ENCODE assay signal across 36 mouse cellular contexts in the genomic region with DNA sequence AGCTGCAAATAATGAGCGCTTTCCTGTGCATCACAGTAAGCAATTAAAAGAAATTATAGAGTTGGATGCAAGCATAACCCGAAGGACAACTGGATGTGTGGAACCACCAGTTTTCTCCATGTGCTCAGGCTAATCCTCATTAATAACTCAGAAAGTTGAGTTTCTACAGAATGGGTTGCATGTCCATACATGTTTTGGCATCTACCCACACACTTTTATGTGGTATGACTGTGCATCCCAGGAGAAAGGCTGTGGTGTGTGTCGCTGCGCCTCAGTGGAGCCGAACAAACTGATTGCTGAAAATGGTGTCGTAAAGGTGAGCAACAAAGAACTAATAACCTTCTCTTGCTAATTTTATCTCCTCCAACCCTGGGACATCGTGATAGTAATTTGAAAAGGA. TPM values are rescaled to one million over a fixed set of nuclear protein-coding genes. Genes with fewer than 3 reads are reported as not detected.
"Had no signal": no experiment of that assay in that cellular context is flagged by ENCODE, and none has a peak within 500 bp of the region (broad histone marks: within the 10 kb centered on the region; RNA-seq: fewer than 3 reads in every experiment).

No protein-coding gene starts in this region.

- DNase-seq: left cerebral cortex, postnatal 4 days; liver; liver, embryonic 13.5 days; liver, postnatal 0 days; lung, adult 18-20 months; lung, adult 2 months; lung, embryonic 14.5 days; lung, postnatal 10 days; lung, postnatal 14 days; lung, postnatal 36 days; lung, postnatal 4 days; midbrain, embryonic 14.5 days had no signal

- H3K4me2 ChIP-seq: limb, embryonic 12.5 days; limb, embryonic 13.5 days; limb, embryonic 15.5 days; liver, embryonic 11.5 days; liver, embryonic 12.5 days; liver, embryonic 13.5 days; liver, embryonic 15.5 days; lung, embryonic 14.5 days; lung, embryonic 15.5 days; midbrain, embryonic 11.5 days; midbrain, embryonic 12.5 days; midbrain, embryonic 13.5 days; midbrain, embryonic 15.5 days; neural tube, embryonic 12.5 days had no signal

- H3K36me3 ChIP-seq: limb, embryonic 10.5 days; limb, embryonic 12.5 days; limb, embryonic 13.5 days; limb, embryonic 15.5 days; liver, embryonic 12.5 days; liver, embryonic 13.5 days; liver, embryonic 15.5 days; lung, embryonic 15.5 days; midbrain, embryonic 10.5 days; midbrain, embryonic 12.5 days; midbrain, embryonic 13.5 days; midbrain, embryonic 15.5 days; neural tube, embryonic 12.5 days had no signal

- H3K27ac ChIP-seq: limb, embryonic 10.5 days; limb, embryonic 12.5 days; limb, embryonic 13.5 days; limb, embryonic 15.5 days; liver, embryonic 12.5 days; liver, embryonic 13.5 days; liver, embryonic 14.5 days; liver, embryonic 15.5 days; lung, embryonic 15.5 days; macrophage; midbrain, embryonic 10.5 days; midbrain, embryonic 12.5 days; midbrain, embryonic 13.5 days; midbrain, embryonic 15.5 days; neural tube, embryonic 12.5 days had no signal

- ATAC-seq: liver, embryonic 12.5 days; liver, postnatal 0 days; lung, postnatal 0 days; midbrain, embryonic 13.5 days; midbrain, embryonic 15.5 days; midbrain, embryonic 16.5 days had no signal

- H3K4me1 ChIP-seq: limb, embryonic 10.5 days; limb, embryonic 12.5 days; limb, embryonic 13.5 days; limb, embryonic 15.5 days; liver, embryonic 12.5 days; liver, embryonic 13.5 days; liver, embryonic 15.5 days; lung, embryonic 15.5 days; megakaryocyte, embryonic 14.5 days; midbrain, embryonic 10.5 days; midbrain, embryonic 12.5 days; midbrain, embryonic 13.5 days; midbrain, embryonic 15.5 days; neural tube, embryonic 12.5 days had no signal

- H3K9me3 ChIP-seq: limb, embryonic 10.5 days; limb, embryonic 12.5 days; limb, embryonic 13.5 days; limb, embryonic 15.5 days; liver, embryonic 12.5 days; liver, embryonic 13.5 days; liver, embryonic 15.5 days; lung, embryonic 15.5 days; megakaryocyte, embryonic 14.5 days; midbrain, embryonic 10.5 days; midbrain, embryonic 12.5 days; midbrain, embryonic 13.5 days; midbrain, embryonic 15.5 days; neural tube, embryonic 12.5 days had no signal

- H3K4me3 ChIP-seq: limb, embryonic 10.5 days; limb, embryonic 12.5 days; limb, embryonic 13.5 days; limb, embryonic 15.5 days; liver, embryonic 12.5 days; liver, embryonic 13.5 days; liver, embryonic 15.5 days; lung, embryonic 15.5 days; megakaryocyte, embryonic 14.5 days; midbrain, embryonic 10.5 days; midbrain, embryonic 12.5 days; midbrain, embryonic 13.5 days; midbrain, embryonic 15.5 days; myocyte; neural tube, embryonic 12.5 days had no signal

- H3K9ac ChIP-seq: limb, embryonic 12.5 days; limb, embryonic 13.5 days; limb, embryonic 15.5 days; liver, embryonic 12.5 days; liver, embryonic 13.5 days; liver, embryonic 14.5 days; liver, embryonic 15.5 days; liver, postnatal 0 days; lung, embryonic 14.5 days; lung, embryonic 15.5 days; midbrain, embryonic 12.5 days; midbrain, embryonic 13.5 days; midbrain, embryonic 15.5 days; neural tube, embryonic 12.5 days had no signal

- H3K27me3 ChIP-seq: limb, embryonic 12.5 days; limb, embryonic 13.5 days; limb, embryonic 15.5 days; liver, embryonic 12.5 days; liver, embryonic 13.5 days; liver, embryonic 15.5 days; lung, embryonic 15.5 days; megakaryocyte, embryonic 14.5 days; midbrain, embryonic 12.5 days; midbrain, embryonic 13.5 days; midbrain, embryonic 15.5 days; neural tube, embryonic 12.5 days had no signal

RNA-seq across cellular contexts. Expression of a gene that starts 34.8 kb away (rescaled TPM):
- total RNA-seq: megakaryocyte progenitor cell, adult 5-6 weeks; megakaryocyte, adult 5-6 weeks; megakaryocyte-erythroid progenitor cell, adult 5-6 weeks; monocyte, adult 5-6 weeks had no signal
- polyA plus RNA-seq: macrophage had no signal
